Mouse (Mus musculus): ENCODE results near the gene Arhgap24.

Arhgap24 gene

DNA sequence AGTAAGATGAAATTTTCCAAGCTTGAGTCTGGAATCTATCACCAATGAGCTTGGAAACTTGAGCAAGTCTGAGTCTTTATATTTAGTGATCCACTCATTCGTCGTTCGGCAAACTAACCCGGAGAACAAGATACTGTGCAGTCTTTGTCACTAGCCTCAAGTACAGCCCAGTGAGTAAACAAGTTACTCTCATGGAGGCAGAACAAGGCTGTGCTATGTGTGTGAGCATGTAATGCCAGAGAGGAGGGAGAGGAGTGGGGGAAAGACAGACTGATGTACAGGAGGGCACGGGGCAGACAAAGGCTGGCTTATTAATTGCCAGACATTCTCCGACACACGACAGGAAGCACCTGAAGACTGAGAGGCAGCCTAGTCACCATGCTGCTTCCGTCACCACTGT lies 97.2 kb downstream of the Arhgap24 start:
- no peak for DNase-seq (ENCODE audit: low read depth, low spot score)

DNA sequence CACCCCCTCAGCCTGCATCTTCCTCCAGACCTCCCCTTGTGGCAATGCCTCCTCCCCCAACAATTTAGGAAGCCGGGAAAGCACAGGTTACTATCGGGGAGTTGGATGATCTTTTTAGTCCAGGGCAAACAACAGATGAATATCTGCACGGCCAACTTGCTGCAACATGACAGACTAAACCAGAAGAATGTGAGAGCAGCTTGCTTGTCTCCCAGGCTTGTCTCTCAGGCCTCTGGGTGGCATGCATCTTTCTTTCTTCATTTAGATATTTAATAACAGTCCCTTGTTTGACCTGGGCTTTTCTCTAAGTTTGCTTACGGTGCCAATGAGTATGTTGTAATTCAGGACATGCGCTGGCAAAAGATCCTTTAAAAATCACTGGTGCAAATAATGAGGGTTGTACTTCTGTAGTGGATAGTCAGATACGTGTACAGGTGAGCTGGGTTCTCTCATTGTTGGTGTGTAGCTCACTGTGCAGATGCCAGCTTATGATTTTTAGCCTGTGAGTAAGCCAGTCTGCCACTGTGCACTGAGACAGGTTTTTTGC lies 101.7 kb downstream of the Arhgap24 start:
- no peak for DNase-seq (ENCODE audit: low read depth, low spot score)

DNA sequence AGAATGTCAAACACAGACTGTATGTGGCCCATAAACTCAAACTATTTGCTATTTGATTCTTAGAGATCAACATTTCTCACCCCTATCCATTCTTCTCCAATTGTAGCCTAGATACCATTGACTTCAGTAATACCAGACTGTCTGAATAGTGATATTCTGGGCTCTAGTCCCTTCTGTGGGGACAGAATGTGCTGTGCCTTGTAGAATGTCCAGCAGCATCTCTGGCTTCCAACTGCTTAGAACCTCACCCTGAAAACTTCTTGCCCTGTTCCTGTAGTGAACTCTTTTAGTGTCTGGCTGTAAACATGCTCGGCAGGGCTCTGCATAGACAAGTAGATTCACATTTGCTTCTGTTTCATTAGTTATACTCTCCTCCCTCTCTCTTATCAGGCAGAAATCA lies 110.2 kb downstream of the Arhgap24 start:
- no peak for DNase-seq (ENCODE audit: low read depth, low spot score)

DNA sequence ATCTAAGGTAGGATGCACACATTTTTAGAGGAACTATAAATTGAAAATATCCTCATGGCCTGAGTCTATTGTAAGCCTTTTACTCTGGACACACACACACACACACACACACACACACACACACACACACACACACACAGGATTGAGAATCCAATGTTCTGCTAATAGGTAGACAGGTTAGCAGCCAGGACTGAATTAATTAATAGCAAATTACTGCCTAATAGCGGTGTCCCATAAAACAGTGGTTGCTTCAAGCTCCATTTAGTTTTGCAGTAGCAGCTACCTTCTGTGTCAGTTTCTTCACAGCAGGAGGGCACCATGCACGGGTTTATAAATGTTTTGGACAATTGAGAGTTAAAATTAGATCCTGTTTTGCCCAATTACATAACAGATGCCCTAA lies 111.9 kb downstream of the Arhgap24 start:
- no peak for DNase-seq (ENCODE audit: low read depth, low spot score)

DNA sequence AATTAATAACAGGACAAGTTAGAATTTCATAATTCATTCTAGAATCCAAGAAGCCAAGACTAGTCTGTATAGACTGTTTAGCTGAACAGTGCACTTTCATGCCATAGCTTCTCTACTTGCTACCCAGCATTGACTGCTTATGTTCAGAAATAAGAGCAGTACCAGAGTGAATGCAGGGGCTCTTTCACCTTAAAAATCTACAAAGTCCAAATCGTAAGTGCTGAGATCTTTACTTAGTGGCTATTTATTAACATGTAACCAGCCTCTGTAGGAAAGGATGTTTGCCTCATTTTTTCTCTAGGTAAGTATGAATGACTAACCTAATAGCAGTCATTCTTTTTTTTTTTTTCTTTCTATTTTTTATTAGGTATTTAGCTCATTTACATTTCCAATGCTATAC lies 117.9 kb downstream of the Arhgap24 start:
- DNase-seq (ENCODE audit: low read depth, low spot score): no peak

DNA sequence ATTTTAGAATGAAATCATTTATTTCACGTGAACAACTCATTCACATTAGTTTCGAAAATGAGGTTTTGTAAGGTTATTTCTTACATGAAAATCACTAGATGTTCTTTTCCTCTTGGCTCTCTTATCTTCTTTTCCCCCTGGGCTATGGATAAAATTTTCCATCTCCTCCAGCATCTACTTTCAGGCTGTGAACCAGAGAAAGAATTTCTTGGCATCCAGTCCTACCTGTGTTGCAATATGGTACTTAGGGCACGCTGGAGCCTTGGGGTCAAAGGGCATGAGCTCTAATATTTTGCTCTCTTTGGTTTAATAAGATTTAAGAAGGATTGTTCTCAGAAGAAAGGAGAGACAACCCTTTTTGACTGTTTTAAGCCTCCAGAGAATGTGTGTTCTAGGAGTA lies 132.4 kb downstream of the Arhgap24 start:
- no peak for DNase-seq (ENCODE audit: low read depth, low spot score)

DNA sequence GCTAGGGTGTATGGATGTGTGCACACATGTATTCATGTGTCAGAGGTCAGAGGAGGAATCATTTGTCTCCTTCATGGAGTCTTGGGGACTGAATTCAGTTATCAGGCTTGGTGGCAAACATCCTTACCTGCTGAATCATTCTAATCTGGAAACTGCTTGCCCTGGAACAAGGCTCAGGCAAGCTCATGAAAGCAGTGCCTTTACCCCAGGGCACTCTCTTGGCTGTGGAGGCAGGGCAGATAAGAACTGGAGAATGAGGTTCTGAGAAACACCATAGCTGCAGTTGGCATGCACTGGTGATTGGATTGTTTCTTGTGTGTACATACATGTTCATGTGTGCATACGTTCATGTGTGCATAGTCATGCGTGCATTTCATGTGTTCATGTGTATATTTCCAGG lies 132.9 kb downstream of the Arhgap24 start:
- DNase-seq (ENCODE audit: low read depth, low spot score): no peak

DNA sequence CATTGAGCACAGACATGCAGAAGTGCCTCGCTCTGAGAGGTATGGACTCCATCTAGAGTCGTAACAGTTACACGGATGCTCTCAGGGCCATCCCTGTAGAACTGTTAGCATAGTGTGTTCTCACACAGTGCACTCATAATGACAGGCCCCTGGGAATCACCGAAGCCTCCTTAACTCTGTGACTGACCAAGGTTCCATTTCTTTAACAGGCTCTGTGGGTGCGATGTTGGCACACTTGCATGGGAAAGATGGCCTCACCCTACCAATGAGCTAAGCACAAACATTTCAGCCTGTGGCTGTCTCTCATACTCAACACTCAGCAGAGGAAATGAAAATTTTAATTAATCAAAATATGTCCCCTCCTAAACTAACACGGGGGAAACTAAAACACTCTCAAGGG lies 134.1 kb downstream of the Arhgap24 start:
- DNase-seq (ENCODE audit: low read depth, low spot score): no peak

DNA sequence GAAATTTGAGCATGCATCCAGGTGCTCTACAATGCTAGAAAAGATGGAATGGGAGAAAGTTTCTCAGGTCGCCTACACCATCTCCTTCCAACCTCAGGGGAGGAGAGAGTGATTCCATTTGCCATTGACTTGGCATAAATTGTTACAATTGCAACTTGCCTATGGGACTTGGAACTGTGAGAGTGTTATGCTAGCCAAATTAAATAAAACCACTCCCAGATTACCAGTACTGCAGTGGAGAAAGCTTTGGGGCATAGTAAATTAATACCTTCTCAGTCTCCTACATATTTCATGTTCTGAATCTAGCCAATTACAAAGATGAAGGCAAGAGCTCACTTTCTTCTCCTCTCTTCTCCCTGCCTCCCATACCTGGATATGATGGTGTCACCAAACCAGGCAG lies 139.8 kb downstream of the Arhgap24 start:
- no peak for DNase-seq (ENCODE audit: low read depth, low spot score)

DNA sequence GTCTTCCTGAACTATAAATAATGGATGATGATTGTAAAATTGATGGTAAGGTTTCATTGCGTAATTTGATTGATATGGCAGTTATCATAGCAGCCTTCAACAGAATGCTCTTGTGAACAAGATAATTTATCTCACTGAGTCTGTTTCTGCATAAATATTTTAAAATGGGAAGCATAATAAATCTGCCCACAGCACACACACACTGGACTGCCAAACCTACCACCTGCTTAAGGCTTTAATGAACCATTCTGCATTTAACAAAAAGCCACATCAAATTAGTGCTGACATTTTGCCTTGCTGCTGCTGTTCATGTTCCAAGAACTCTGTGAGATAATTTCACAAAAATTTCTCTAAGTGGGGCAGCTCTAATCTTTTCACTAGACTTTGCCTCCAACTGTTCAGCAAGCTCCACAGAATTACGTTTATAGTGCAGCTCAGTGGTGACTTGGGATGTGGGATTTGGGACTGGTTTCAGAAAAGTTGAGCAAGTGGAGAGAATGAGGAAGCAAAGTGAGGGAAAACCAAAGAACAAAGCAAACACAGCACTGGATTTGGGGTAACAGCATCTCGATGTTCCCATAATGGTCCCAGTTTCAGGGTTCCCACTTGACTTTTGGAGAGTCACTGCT lies 142.7 kb downstream of the Arhgap24 start:
- no peak for DNase-seq (ENCODE audit: low read depth, low spot score)

DNA sequence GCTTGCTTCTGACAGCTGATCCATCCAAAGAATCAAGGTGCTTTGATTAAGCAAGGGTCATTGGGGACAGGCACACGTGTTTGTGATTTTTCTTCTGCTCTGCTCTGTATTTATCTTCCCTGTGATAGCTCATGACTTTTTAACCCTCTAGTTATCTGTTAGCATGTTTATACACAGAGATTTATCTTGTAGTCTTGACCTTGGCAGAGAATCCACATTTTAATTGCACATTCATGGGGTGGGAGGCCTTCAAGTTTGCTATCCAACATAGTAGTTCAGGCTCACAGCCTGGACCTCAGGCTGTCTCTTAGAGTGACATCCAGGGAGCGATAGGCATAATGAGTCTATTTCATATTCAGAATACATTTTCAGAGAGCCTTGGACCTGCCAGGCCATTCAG lies 145.5 kb downstream of the Arhgap24 start:
- no peak for DNase-seq (ENCODE audit: low read depth, low spot score)

DNA sequence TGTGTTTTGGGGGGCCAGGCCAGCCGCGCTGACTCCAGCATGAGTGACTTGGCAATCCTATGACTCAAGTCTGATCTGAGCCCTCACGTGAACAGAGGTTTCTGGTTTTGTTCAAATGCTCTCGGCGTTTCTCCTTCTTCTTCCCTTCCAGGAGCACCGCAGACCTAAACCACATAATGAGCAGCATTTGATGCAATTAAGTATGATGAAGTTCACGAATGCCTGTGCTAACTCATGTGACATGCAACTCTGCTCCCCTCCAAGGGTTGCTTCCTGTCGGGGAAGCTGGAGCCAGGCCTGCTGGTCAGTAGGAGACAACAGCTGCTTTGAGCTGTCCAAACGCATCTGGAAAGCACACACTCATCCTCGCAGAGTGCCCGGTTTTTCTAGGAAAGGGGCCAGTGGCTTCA lies 148.2 kb downstream of the Arhgap24 start:
- DNase-seq (ENCODE audit: low read depth, low spot score): no peak

DNA sequence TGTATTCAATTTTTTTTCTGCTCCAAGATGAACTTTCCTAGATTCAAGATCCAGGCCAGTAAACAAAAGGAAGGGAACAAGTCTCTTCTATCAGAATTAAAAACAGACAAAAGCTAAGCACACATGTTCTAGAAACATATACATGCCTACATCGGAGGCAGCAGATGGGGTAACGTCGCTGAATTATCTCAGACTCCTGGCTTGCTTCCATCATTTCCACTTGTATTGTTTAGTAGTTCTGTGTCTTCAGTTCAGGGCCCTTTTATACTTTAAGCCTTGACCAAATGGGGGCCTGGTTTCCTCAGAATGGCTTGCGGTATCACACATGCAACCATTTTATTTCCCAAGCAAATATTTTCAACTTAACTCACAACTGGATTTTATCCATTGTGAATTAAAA lies 154.4 kb downstream of the Arhgap24 start:
- DNase-seq (ENCODE audit: low read depth, low spot score): no peak

DNA sequence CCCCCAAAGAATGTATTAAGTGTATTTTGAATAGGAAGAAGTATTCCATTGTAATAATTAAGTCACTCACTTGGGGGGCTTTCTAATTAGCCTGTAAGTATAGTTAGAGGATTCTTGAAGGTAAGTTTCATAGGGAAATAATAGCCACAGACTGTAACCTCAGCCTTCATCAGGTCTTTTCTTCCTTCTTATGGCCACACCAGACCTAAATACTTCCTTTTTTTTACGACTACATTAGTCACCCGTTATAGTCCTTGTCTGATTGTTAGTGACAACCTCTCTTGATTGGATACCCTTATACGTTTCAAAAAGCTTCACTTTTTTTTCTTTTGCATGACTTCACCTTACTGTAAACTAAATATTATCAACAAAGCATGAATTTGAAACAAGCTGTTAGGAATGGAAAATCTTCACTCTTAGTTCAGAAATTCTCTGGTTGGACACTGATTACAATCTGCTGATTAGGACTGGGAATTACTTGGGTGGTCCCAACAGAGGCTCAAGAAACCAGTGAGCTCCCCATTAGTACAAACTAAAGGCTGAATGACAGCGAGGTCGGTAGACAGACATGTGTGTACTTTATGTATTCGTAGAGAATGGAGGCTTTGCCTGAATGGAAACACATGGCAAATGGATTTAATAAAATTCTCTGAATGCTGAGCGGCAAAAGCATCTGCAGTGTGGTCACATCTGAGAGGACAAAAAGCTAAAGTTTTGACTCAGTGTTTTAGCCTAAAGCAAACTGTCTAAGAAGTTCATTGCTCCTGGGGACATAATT lies 158.8 kb downstream of the Arhgap24 start:
- DNase-seq (ENCODE audit: low read depth, low spot score): no peak

DNA sequence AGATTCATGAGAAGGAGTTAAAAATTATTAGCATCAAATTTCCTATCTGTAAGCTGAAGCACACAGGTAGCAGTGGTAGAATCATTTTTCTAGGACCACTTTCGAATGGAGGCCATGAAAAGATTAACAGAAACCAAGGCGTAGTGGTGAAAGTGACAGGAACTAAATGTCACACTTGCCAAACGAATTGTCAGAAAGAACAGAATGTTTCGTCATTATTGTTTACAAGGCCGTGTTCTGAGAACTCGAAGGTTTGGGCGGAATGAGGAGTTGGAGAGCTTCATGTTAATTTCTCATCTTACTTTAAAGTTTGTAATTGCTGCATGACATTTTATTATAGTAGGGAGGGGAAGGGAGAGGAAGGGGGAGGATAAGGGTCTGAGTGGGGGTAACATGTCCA lies 162.2 kb downstream of the Arhgap24 start:
- DNase-seq (ENCODE audit: low read depth, low spot score): no peak

DNA sequence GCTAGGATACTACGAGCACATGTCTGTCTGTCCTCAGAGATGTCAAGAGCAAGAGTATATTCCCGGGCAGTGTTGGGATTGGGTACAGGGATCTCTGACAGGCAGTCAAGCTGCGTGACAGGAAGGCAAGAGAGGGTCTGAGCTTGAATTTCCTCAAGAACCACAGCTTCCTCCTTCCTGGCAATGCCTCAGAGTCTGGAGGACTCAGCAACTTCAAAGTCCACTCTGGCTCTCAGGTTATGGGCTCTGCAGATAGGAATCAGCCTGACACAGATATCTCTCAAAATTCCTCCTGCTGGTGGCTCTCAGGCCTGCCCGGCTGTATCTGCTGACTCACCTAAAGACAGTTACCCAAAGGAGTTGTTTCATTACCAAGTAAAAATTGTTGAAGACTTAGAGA lies 162.6 kb downstream of the Arhgap24 start:
- DNase-seq (ENCODE audit: low read depth, low spot score): no peak

DNA sequence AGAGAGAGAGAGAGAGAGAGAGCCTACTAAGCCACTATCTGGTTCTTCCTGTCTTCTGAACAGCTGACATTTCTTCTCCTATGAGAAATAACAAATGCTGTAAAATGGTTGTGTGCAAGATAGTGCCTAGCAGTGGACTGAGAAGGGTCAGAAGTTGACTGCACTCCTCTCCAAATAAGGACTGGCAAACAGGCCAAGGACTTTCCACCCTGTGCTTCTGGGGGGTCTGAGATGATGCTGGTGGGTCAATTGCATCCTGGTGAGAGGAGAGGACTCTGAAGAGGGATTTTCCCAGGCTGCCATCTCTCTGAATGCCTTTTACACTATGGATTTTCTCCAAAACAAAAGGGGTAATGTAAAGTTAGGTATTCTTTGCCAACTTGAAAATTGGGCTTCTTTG lies 177.9 kb downstream of the Arhgap24 start:
- no peak for DNase-seq (ENCODE audit: low read depth, low spot score)

DNA sequence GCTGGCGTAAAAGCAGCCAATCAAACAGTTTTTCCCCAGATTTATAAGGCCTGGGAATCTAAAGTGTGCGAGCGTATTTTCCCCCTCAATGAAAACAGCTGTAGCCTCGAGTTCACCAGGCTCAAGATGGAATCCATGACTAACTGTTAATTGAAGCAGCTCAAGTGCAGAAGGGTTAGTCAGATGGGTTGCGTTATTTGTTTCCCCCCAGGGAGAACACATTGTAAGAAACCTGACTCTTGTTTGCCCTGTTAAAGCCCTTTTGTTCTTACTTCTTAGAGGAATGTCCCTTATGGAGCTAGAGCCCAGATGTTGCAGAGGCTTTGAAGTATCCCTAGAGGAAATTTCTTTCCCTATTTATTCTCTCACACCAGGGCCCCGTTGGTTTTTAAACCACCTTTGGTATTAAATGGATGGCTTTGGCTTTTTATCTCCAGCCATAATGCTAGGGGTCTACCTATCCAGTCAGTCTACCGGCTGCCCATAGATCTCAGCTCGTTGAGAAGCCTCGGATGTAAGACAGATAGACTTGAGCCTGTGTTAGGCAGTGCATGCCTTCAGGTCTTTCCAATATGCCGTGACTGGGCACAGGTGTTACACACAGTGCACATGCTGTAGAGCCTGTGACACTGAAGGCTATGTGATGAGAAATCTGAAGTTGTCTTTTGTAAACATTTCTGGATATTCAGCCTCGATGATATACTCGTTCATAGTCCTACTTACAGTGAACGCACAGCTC lies 184.0 kb downstream of the Arhgap24 start:
- no peak for DNase-seq (ENCODE audit: low read depth, low spot score)

DNA sequence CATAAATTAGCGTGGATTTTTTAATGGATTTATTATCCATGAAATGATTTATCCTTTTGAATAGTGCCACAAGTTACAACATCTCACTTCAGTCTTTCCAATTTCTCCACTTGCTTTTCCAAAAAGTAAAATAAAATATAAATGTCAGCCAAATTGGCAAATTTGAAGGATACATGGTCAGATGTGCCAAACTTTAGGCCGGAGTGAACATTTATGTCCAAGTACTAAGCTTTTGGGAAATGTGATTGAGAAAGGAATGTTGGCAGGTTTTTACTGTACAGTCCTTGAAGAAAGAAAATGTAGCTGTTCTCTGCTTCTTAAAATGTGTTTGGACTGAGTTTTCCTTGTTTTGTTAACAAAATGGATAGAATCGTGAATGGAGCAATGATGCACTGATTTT lies 185.7 kb downstream of the Arhgap24 start:
- no peak for DNase-seq (ENCODE audit: low read depth, low spot score)

DNA sequence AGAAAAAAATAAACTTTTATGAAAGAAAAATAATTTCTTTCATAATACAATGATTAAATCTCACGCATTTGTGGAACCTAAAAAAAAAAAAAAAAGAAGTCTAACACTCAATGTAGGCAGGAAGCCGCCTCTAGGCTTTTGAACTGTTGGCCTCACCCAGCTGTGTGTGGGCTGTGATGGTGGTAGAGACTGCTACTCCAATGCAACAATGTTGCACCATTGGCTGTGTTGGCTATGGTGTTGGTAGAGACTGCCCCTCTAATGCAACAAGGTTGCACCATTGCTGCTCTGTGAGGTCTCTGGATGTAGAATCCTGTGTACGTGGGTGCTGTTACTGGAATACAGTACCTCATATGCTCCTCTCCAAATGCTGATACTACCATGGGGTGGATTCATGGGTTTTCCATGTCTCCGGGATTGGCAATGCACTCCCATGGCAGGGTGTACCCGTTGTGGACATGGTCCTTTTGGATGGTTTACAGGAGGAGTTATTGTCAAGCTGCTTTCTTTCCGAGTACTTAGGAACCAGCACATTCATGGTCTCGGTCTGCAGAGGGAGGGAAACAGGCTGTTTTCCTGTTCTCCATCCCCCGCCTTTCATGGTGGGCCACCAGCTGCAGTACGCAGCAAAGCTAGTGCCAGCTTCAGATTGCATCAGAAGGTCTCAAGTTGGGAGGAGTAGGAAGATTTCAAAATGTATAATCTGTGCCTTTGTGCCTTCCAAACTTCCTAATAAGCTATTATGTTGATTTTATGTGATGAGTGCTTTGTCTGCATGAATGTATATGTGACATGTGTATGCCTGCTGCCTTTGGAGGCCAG lies 186.8 kb downstream of the Arhgap24 start:
- no peak for DNase-seq (ENCODE audit: low read depth, low spot score)

DNA sequence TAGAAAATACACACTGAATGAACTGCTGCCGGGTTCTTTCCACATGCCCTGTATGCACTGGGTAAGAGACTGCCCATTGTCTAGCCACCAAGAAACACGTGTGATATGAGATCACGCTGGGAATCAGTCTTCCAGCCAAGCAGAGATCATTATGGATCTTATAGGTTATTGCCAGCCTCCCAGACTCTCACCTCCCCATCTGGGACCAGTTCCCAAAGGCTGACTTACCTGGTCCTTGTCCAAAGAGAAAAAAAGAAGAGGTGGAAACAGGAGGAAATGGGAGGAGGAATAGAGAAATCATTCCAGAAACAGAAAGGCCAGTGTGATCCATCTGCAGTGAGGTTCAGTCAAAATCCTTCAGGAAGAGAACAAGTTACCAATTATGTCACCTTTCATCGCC lies 189.0 kb downstream of the Arhgap24 start:
- DNase-seq (ENCODE audit: low read depth, low spot score): no peak

All from CD4-positive, CD25-positive, alpha-beta regulatory T cell, adult 2 months (primary cell).